Mouse (Mus musculus) cerebellum, adult 9-11 months (tissue): ENCODE results near the gene Olfr589.
"Not testable (repeated sequence)": the region's sequence is repeated elsewhere in the genome, so short reads cannot be mapped to it uniquely, and the experiment has no call there.

ENCODE experiments used
- DNase-seq: peaks from one replicate; pipeline ENCODE4 v3.0.0; 2022

The Olfr589 gene

DNA sequence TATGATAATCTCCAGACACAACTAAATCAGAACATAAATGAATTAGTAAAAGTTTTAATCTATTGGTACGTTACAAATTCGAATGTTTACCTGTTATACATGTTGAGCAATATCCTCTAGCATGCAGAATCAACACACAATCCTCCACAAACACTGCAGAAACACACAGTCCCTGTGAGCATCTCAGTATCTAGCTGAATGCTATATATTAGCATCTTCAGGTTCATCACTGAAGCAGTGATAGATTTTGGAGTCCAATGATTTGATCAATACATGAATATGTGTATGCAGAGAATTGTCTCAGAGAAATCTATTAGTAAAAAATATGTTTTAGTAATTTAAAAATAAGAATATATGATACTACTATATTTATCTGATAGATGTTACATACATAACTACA lies at the start of gene Olfr589:
Gene Olfr589 (minus strand): TSS at position 101 of the 400 bp plus-strand sequence.
- DNase-seq: no peak

DNA sequence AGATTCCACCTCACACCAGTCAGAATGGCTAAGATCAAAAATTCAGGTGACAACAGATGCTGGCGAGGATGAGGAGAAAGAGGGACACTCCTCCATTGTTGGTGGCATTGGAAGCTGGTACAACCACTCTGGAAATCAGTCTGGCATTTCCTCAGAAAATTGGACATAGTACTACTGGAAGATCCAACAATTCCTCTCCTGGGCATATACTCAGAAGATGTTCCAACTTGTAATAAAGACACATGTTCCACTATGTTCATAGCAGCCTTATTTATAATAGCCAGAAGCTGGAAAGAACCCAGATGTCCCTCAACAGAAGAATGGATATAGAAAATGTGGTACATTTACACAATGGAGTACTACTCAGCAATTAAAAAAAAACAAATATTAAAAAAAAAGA lies 28.3 kb upstream of the Olfr589 start, which contains the start of gene Olfr592:
Gene Olfr592 (plus strand): TSS at position 301 of the 400 bp plus-strand sequence.
- not testable (repeated sequence) for DNase-seq

DNA sequence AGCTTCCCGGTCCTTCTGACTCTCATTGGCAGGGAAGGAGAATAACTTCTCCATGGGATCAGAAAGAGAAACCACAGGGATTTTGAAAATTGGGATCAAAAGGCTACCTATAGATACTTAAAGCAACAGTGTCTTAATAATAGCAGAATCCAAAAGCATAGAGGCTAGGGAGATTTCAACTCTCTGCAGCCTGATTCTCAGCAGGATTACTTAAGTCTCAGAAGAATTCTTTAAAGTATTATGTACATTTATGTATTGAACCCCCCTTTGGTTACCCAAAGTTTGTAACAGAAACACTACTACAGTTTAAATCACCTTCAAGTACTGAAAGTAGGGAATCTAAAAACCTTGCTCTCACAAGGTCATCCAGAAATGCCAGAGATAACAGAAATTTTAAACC lies 22.1 kb upstream of the Olfr589 start, which contains the start of gene Olfr591:
Gene Olfr591 (minus strand): TSS at position 101 of the 400 bp plus-strand sequence.
- DNase-seq: no peak

DNA sequence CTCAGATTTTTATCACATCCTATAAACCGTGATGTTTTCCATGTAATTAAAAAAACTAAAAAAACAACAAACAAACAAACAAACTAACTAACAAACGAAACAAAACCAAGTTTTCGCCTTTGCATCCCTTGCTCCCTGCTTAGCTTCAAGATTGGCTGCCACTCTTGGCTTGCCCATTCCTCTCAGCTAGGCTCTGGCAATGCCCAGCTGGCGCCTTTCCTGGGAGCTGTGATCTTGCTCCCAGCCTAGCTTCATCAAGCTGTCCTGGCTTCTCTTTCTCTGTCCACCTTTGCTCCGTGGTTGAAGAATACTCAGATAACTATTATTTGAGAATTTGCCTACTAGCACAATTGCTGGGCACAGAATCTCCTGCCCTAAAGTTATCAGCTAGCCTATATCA lies 13.5 kb upstream of the Olfr589 start:
- DNase-seq: no peak

DNA sequence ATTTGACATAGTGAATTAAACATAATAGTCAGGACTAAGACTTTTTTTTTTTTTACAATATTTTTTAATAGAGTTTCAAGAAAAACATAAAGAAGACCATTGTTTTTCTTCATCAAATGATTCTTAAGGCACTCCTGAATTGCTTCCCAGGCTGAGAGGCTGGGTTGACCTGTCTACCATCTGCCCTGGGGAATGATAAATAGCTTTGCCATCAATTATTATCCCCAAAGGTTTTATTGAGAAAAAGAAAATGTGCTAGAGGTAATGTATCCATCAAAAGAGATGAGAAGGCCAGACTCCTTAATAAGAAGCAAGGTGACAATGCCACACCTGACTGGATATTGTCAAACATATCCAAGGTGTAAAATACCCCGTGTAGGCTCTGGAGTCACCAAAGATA lies 15.6 kb downstream of the Olfr589 start, which contains the start of gene Olfr588-ps1:
Gene Olfr588-ps1 (plus strand): TSS at position 301 of the 400 bp plus-strand sequence.
- no peak for DNase-seq

DNA sequence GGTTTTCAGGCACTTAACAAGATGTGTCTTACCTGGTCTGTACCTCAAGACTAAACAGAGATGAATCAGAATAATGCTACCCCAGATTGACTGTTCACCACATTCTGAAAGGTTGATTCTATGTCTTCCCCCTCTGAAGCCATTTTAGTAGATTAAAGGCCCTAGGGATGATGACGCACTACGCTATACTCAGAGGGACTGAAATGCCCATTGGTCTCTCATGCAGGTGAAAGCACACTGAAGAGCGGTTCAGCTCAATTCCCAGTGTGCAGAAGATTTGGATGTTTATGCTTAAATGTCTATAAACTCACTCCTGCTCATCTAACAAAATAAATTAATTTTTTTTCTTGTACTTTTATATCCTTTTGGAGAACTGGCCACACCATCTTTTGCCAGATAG lies 30.6 kb downstream of the Olfr589 start, which contains the start of gene Olfr586:
Gene Olfr586 (minus strand): TSS at position 101 of the 400 bp plus-strand sequence.
- DNase-seq: no peak

DNA sequence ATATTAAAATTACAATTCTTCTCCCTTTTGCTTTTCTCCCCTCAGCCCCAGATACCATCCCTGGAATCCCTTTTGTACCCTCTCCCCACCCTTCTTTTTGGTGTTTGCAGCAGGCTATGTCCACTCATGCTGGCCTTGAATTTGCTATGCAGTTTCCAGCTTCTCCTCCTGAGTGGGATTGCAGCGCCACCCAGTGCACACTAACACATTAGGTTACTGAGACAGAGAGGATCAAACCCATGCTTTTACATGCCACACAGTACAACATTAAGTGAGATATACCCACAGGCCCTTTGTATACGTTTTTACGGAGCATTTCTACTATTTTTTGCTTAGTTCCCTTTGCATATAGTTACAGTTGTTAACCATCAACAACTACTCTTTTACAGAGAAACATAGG lies 36.8 kb downstream of the Olfr589 start:
- no peak for DNase-seq
